Mouse (Mus musculus) kidney, adult 18-20 months (tissue): ENCODE data around the gene Vmn1r201.

ENCODE experiments used
- DNase-seq: peaks from one replicate; pipeline ENCODE4 v3.0.0; 2021

Gene Vmn1r201

DNA sequence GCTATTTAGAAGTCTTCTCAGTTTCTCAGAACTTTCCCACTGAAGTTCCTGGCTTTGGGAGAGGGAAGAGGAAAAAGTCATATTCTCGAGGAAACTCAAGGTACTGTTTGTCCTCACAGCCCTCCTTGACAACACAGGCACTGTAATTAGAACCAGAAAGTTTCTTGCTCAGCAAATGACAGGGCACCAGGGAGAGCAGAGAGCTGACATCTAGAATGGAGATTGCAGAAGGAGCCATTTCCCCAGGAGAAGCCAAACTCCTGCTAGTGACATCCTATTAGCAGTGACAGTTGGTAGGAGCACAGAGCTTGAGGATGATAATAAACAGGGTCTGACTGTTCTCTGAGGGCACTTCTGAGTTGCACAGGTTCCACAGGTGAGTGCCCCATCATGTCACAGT is at the start of gene Vmn1r201:
Gene Vmn1r201 (plus strand): TSS at position 301 of the 400 bp plus-strand sequence.
- no peak for DNase-seq

DNA sequence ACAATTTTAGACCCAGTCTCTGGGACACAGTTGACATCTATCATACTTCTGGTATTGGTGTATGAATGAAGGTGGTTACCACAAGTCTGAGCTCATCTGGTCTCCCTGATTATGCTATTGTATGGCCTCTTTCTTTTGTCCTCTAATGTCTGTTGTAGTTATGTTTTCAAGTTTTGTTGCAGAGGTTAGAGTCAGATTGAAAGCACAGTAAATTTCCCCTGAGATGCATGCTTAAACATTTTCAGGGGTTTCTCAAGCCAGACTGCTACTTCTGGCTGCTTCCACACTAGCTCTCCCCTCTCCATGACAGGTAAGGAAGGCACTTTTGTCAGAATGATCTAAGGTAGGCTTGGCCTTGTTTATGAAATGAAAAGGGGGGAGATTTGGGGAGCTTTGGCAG is 16.6 kb upstream of the Vmn1r201 start:
- no peak for DNase-seq

DNA sequence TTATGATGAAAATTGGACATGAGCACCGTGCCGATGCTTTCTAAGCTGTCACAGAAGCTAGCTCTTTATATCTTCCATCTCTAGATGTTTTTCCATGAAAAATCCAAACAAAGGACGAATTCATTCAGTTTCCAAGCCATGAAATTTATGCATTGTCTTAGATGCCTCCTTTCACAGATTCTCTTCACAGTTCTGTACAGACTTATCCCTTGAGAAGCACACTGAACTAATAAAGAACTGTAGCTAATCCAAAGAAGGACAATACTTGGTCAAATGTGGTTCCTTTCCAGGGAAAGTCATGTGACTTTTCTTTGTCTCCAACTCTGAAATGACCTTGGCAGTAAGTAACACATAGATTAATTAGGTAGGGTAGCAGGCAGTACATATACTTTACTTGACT is 30.7 kb downstream of the Vmn1r201 start:
- DNase-seq, result no peak

- no peak for DNase-seq
These were observed 33.6 kb downstream of the Vmn1r201 start, which contains the start of gene Vmn1r202 for GRCm38 (mm10) chr13:22505281-22505680. TSS of gene Vmn1r202 (minus strand) at chr13:22505381.

DNA sequence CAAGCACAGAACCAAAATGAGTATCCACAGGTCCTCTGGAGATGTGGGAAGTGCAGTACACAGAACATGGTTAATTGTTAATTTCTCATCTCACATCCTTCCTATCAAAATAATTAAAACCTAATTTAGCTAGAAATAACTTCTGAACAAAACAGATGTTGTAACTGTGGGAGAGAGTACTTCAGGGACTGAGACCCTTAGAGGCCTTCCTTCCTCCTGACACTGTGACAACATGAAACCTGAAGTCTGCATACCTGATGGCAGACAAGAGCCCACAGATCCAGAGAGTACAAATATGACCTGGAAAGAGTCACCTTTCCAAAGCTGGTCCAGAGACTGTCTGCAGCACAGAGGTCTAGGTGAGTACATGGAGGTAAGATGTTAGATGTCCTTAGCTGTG is 46.1 kb downstream of the Vmn1r201 start, which contains the start of gene Vmn1r203:
Gene Vmn1r203 (plus strand): TSS at position 301 of the 400 bp plus-strand sequence.
- no peak for DNase-seq
